Mouse (Mus musculus): ENCODE results near the gene Sulf2. TPM values are rescaled to one million over a fixed set of nuclear protein-coding genes. Genes with fewer than 3 reads are reported as not detected.

Sulf2 gene
- total and polyA plus RNA-seq, 2 experiments from 2014 or later, result 54.8 to 86.5 TPM

GRCm38 (mm10) chr2:166182009-166182685, 26.7 kb upstream of the Sulf2 start:
- Histone ChIP-seq H3K36me3 (replicated peaks; ENCODE audit: control insufficient read depth, insufficient read depth, low read length) (no peaks in the 10 kb centered on the region), H3K4me3 (ENCODE audit: low read depth, low read length) (no peak overlapping the region), H3K4me2 (ENCODE audit: low read depth, low read length) (no peak overlapping the region), H3K9ac (replicated peaks; ENCODE audit: low read depth, low read length) (no peak overlapping the region), H3K27ac (ENCODE audit: low read depth) (no peak overlapping the region), H3K9me3 (replicated peaks; ENCODE audit: control insufficient read depth, low read length) (no peaks in the 10 kb centered on the region), H3K27me3 (ENCODE audit: control insufficient read depth, insufficient read depth, low read length) (no peaks in the 10 kb centered on the region), H3K4me1 (ENCODE audit: control insufficient read depth, insufficient read depth) (peaks cover 17% of the 10 kb centered on the region)
- WGBS, result 86% methylated on average over 15 of the region's 15 CpGs
- ATAC-seq (ENCODE audit: insufficient read depth, low read depth) (no peak), DNase-seq (ENCODE audit: low spot score) (no peak)
- TF ChIP-seq EP300 (IDR thresholded peaks at IDR 0.05; ENCODE audit: low read depth) (no peak), CTCF (IDR thresholded peaks at IDR 0.05; ENCODE audit: low read depth) (no peak)

GRCm38 (mm10) chr2:166180744-166181508, 25.5 kb upstream of the Sulf2 start:
- H3K27me3 ChIP-seq (ENCODE audit: control insufficient read depth, insufficient read depth, low read length), result no peaks in the 10 kb centered on the region
- H3K36me3 ChIP-seq (replicated peaks; ENCODE audit: control insufficient read depth, insufficient read depth, low read length), result no peaks in the 10 kb centered on the region
- no peaks in the 10 kb centered on the region for H3K9me3 ChIP-seq (replicated peaks; ENCODE audit: control insufficient read depth, low read length)
- ATAC-seq (ENCODE audit: insufficient read depth, low read depth), result peak; percentile 62
- H3K27ac ChIP-seq (ENCODE audit: low read depth), result peak overlapping the region; percentile 67
- no peak overlapping the region for H3K4me3 ChIP-seq (ENCODE audit: low read depth, low read length)
- TF ChIP-seq CTCF (IDR thresholded peaks at IDR 0.05; ENCODE audit: low read depth), result no peak
- no peak for TF ChIP-seq EP300 (IDR thresholded peaks at IDR 0.05; ENCODE audit: low read depth)
- H3K9ac ChIP-seq (replicated peaks; ENCODE audit: low read depth, low read length), result 0 out of 2 replicates have a peak overlapping the region, but pooled peaks have one; percentile 30
- peak; percentile 80 for DNase-seq (ENCODE audit: low spot score)
- H3K4me2 ChIP-seq (ENCODE audit: low read depth, low read length), result no peak overlapping the region
- H3K4me1 ChIP-seq (ENCODE audit: control insufficient read depth, insufficient read depth), result peaks cover 13% of the 10 kb centered on the region
- 22% methylated on average over 11 of the region's 11 CpGs for WGBS

DNA sequence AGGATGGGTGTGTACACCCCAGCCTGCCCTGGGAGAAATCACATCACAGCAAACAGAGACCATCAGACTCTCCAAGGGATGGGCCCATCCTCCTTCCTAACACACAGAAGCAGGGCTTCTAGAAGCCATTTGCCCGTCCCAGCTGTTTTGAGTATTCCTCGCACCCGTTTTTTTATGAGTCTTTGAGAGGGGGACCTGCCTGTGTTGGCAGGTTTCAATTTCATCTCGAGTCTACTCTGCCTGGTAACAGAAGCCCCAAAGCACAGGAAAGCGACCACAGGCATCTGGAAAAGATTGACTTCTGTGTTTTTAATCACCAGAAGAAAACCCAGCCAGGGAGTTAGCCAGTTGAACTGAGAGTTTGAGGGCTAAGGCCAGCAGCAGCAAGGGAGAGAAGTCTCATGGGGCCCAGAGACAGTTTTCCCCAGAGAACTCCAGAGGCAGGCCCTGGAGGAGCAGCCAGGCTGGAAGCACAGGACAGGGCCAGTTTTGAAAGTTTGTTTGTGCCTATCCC, 24.7 kb upstream of the Sulf2 start:
- Histone ChIP-seq H3K4me3 (ENCODE audit: low read depth, low read length) (no peak overlapping the region), H3K36me3 (replicated peaks; ENCODE audit: control insufficient read depth, insufficient read depth, low read length) (no peaks in the 10 kb centered on the region), H3K27me3 (ENCODE audit: control insufficient read depth, insufficient read depth, low read length) (no peaks in the 10 kb centered on the region), H3K4me2 (ENCODE audit: low read depth, low read length) (no peak overlapping the region), H3K27ac (ENCODE audit: low read depth) (peak overlapping the region; percentile 67), H3K9ac (replicated peaks; ENCODE audit: low read depth, low read length) (peak overlapping the region; percentile 30; the same call in 1 of the 2 replicates), H3K4me1 (ENCODE audit: control insufficient read depth, insufficient read depth) (peaks cover 13% of the 10 kb centered on the region), H3K9me3 (replicated peaks; ENCODE audit: control insufficient read depth, low read length) (no peaks in the 10 kb centered on the region)
- no peak for TF ChIP-seq CTCF (IDR thresholded peaks at IDR 0.05; ENCODE audit: low read depth)
- TF ChIP-seq EP300 (IDR thresholded peaks at IDR 0.05; ENCODE audit: low read depth), result no peak
- ATAC-seq (ENCODE audit: insufficient read depth, low read depth) (no peak), DNase-seq (ENCODE audit: low spot score) (no peak)
- WGBS, result 43% methylated on average over 5 of the region's 5 CpGs

- H3K36me3 ChIP-seq (replicated peaks; ENCODE audit: control insufficient read depth, insufficient read depth, low read length), result no peaks in the 10 kb centered on the region
- no peak overlapping the region for H3K27ac ChIP-seq (ENCODE audit: low read depth)
- no peaks in the 10 kb centered on the region for H3K27me3 ChIP-seq (ENCODE audit: control insufficient read depth, insufficient read depth, low read length)
- H3K4me3 ChIP-seq (ENCODE audit: low read depth, low read length), result no peak overlapping the region
- no peak overlapping the region for H3K9ac ChIP-seq (replicated peaks; ENCODE audit: low read depth, low read length)
- DNase-seq (ENCODE audit: low spot score) (no peak), ATAC-seq (ENCODE audit: insufficient read depth, low read depth) (no peak)
- TF ChIP-seq CTCF (IDR thresholded peaks at IDR 0.05; ENCODE audit: low read depth), result no peak
- no peak for TF ChIP-seq EP300 (IDR thresholded peaks at IDR 0.05; ENCODE audit: low read depth)
- WGBS, result 87% methylated on average over 4 of the region's 4 CpGs
- H3K4me2 ChIP-seq (ENCODE audit: low read depth, low read length), result no peak overlapping the region
- H3K9me3 ChIP-seq (replicated peaks; ENCODE audit: control insufficient read depth, low read length), result no peaks in the 10 kb centered on the region
- peaks cover 13% of the 10 kb centered on the region for H3K4me1 ChIP-seq (ENCODE audit: control insufficient read depth, insufficient read depth)
These were observed 24.1 kb upstream of the Sulf2 start for GRCm38 (mm10) chr2:166179457-166180101.

DNA sequence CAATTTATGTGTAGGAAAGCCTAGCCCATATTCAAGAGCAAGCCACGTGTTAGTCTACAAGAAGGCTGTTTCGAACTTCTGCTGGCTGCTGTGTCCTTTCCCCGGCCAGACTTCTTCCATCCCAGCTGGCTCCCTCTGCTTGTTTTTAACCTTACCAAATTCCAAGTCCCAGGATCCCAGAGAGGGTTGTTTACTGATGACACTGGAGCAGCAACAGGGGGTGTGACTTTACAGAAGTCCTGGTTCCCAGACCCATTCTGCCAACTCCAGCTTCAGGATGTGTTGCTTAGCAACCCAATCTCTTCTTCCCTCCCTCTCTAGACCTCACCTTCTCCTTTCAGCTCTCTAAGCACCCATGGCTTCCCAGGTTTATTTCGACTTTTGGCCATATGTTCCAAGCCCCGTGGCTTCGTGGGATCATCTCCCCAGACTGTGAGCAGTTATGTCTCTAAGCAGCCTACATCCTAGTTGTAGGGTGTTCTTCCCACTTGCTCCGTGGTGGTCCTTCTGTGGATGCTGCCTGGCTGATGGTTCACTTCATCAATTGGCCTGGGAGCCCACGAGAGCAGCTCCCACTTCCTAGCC, 20.2 kb upstream of the Sulf2 start:
- no peaks in the 10 kb centered on the region for H3K27me3 ChIP-seq (ENCODE audit: control insufficient read depth, insufficient read depth, low read length)
- H3K27ac ChIP-seq (ENCODE audit: low read depth), result no peak overlapping the region
- no peak overlapping the region for H3K9ac ChIP-seq (replicated peaks; ENCODE audit: low read depth, low read length)
- TF ChIP-seq EP300 (IDR thresholded peaks at IDR 0.05; ENCODE audit: low read depth) (no peak), CTCF (IDR thresholded peaks at IDR 0.05; ENCODE audit: low read depth) (no peak)
- ATAC-seq (ENCODE audit: insufficient read depth, low read depth) (no peak), DNase-seq (ENCODE audit: low spot score) (no peak)
- H3K4me1 ChIP-seq (ENCODE audit: control insufficient read depth, insufficient read depth), result peaks cover 10% of the 10 kb centered on the region
- no peak overlapping the region for H3K4me3 ChIP-seq (ENCODE audit: low read depth, low read length)
- WGBS, result 61% methylated on average over 8 of the region's 8 CpGs
- no peaks in the 10 kb centered on the region for H3K36me3 ChIP-seq (replicated peaks; ENCODE audit: control insufficient read depth, insufficient read depth, low read length)
- no peaks in the 10 kb centered on the region for H3K9me3 ChIP-seq (replicated peaks; ENCODE audit: control insufficient read depth, low read length)
- no peak overlapping the region for H3K4me2 ChIP-seq (ENCODE audit: low read depth, low read length)
